Mouse (Mus musculus) stomach, embryonic 16.5 days (tissue): ENCODE measurements at regions not wholly inside any gene's neighbourhood (a gene's known extent, or its start where the extent isn't known, plus 50 kb on each side); places are given as distances from the start of the nearest gene placed in this dataset.
A peak's percentile ranks its signal among the peaks of the same experiment; 100 is the strongest.

Experiments
- ATAC-seq: fragments of 200-750 bp; cut with Nextera tagmentation; 2 replicates; pipeline ENCODE4 v1.8.0; 2017; ENCODE audit warnings: moderate number of reproducible peaks, moderate TSS enrichment; ENCODE audit not compliant: insufficient read depth, low FRiP score
- H3K27ac ChIP-seq: fragments of 300-500 bp; sonication (generic); 2 replicates; pipeline ENCODE4 v1.5.1; 2014; ENCODE audit warnings: low read length
- H3K27me3 ChIP-seq: fragments of 300-500 bp; sonication (generic); 2 replicates; pipeline ENCODE4 v1.6.1; 2014; ENCODE audit warnings: low read length, control low read depth, mixed read lengths; ENCODE audit not compliant: control insufficient read depth, insufficient read depth
- H3K36me3 ChIP-seq: fragments of 300-500 bp; sonication (generic); 2 replicates; pipeline ENCODE4 v1.6.1; 2014; ENCODE audit warnings: low read length; ENCODE audit not compliant: control insufficient read depth, insufficient read depth
- H3K4me1 ChIP-seq: fragments of 300-500 bp; sonication (generic); 2 replicates; pipeline ENCODE4 v1.6.1; 2014; ENCODE audit warnings: low read length, control low read depth, mixed read lengths; ENCODE audit not compliant: control insufficient read depth, insufficient read depth
- H3K4me2 ChIP-seq: fragments of 300-500 bp; sonication (generic); 2 replicates; pipeline ENCODE4 v1.6.1; 2014; ENCODE audit warnings: low read depth, low read length, mixed read lengths
- H3K4me3 ChIP-seq: fragments of 300-500 bp; sonication (generic); replicated peaks from 2 replicates; pipeline ENCODE4 v1.5.1; 2014; ENCODE audit warnings: mild to moderate bottlenecking, low read length
- H3K9ac ChIP-seq: fragments of 300-500 bp; sonication (generic); 2 replicates; pipeline ENCODE4 v1.6.1; 2014; ENCODE audit warnings: low read length
- H3K9me3 ChIP-seq: fragments of 300-500 bp; sonication (generic); replicated peaks from 2 replicates; pipeline ENCODE4 v1.6.1; 2016; ENCODE audit warnings: low read length, control low read depth; ENCODE audit not compliant: control insufficient read depth
- WGBS: fragments of 180-500 bp; shearing (Covaris S2); extraction: QIAGEN DNeasy Blood & Tissue Kit; methylation state at CpG from one replicate; pipeline ENCODE4 v1.1.7; 2014; 5-methylcytosine and 5-hydroxymethylcytosine counted together

DNA sequence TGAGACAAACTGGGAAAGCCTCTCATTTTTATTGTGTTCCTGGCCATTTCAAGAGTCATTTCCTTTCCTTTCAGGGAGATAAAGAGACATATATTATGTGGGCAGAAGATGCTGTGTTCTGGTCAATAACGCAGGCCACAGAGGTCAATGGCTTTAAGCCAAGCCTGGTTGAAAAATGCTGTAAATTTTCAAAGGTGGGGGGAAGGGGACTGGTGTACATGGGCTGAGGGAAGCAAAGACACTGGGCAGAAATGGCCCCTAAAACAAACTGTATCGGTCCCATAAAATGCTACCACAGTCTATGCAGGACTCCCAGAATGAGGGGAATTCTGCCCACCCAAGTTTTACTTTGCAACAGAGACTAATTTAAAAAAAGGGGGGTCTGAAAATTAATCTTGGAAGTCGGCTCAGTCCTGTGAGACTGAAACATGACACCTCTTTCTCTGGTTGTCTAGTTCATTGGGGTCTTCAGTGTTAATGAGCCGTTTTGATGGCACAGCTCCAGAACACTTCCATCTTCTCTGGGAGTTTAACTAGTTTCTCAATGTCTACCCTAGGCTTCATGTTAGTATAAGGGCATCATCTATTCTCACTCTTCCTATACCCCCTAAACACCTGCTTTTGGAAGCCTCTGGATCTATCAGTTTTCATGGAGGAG is 149.4 kb upstream of the Slc24a2 start:
- Histone ChIP-seq H3K9me3 (no peaks in the 10 kb centered on the region), H3K27ac (no peak overlapping the region), H3K27me3 (no peaks in the 10 kb centered on the region), H3K4me2 (no peak overlapping the region), H3K4me1 (peaks cover 4% of the 10 kb centered on the region; the same call in 1 of the 2 replicates), H3K4me3 (no peak overlapping the region), H3K9ac (no peak overlapping the region), H3K36me3 (no peaks in the 10 kb centered on the region)
- ATAC-seq, result no peak
- 51% methylated on average over 4 of the region's 4 CpGs for WGBS

DNA sequence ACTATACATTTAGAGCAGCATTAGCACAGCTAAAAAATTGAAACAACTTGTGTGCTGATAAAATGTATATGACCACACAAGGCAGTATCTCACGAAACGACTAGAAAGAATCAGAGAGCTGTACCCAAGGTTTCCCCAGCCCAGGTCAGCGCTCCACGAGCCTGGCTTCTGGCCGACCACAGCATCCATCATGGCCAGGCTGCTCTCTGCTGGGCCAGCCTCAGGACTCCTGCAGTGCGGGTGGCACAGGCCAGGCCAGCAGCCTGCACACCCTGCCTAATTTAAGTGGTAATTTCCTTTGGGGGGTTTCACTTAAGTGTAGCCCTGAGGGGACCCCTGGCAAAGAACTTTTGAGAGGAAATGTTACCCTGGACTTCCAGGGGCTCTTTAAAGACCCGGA is 141.7 kb upstream of the Slc24a2 start:
- H3K9me3 ChIP-seq, result no peaks in the 10 kb centered on the region
- no peaks in the 10 kb centered on the region for H3K36me3 ChIP-seq
- peaks cover 13% of the 10 kb centered on the region; the same call in 1 of the 2 replicates for H3K4me1 ChIP-seq
- WGBS, result 57% methylated on average over 7 of the region's 7 CpGs
- ATAC-seq, result no peak
- no peak overlapping the region for H3K4me2 ChIP-seq
- H3K9ac ChIP-seq, result no peak overlapping the region
- H3K27ac ChIP-seq, result no peak overlapping the region
- H3K4me3 ChIP-seq, result no peak overlapping the region
- no peaks in the 10 kb centered on the region for H3K27me3 ChIP-seq

DNA sequence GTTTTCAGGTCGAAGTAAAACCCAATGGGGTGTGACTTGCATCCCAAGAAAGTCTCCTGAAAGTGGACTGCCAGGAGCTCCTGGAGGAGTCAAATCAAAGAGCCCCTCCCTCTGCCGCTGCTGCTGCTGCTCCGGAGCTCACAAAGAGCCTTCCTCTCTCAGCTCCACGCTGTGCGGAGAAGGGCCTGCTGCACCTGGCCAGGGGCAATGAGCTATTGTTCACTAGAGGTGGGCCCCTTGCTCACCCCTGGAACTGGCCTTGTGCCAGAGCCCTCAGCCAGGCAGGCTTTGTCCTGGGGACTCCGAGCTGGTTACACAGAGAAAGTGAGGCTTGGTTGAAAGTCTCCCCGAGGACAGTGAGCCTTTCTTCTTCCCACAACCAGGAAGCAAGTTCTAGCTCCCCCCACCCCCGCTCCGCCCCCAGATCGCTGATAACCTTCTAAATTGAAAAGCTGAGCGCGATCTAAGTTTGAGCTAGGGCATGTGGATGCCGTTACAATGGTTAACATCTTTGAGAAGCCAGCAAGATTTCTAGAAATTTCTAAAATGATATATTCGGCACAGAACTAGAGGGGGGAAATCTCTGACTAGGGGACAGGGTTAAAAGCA is 139.5 kb upstream of the Slc24a2 start:
- ATAC-seq, result peak; percentile 78; the same call in 1 of the 2 replicates
- Histone ChIP-seq H3K4me3 (peak overlapping the region; percentile 22), H3K4me1 (peaks cover 13% of the 10 kb centered on the region; the same call in 1 of the 2 replicates), H3K9me3 (no peaks in the 10 kb centered on the region), H3K4me2 (peak overlapping the region; percentile 48), H3K36me3 (no peaks in the 10 kb centered on the region), H3K9ac (peak overlapping the region; percentile 46), H3K27me3 (0 out of 2 replicates have a peak, but pooled peaks cover 2% of the 10 kb centered on the region), H3K27ac (no peak overlapping the region)
- WGBS, result 19% methylated on average over 14 of the region's 14 CpGs

DNA sequence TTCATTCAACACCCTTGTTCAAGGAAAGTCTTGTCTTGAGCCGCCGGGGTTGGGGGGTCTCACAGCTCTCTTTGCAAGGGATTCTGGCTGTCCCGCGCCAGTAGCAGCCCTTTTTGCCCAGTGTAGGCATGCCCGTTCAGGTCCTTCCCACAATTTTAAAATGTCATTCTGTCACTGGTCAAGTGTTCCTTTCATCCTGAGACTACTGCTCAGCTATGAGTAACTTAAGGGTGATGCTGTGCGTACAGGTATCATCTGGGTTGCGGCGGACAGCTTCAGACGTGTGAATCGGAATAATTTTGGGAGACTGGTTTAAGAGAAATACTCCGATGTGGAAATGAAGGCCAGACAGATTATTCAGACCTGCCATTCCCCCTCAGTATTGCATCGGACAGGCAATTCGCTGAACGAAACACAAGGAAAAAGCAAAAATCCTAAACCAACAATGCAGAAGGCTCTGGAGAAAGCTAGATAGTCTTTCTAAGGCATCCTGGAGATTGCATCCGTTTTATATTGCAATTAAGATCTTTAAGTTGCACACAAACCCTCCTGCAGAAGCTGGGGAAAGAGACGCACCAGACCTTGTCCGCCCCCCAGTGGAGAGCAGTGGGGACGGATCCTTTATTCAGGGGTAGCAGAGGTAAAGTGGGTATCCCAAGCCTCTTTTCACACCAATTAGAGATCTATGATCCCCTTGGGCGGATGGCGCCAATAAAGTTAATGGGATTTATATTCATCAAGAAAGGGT is 138.3 kb upstream of the Slc24a2 start:
- 12% methylated on average over 20 of the region's 20 CpGs for WGBS
- 0 out of 2 replicates have a peak, but pooled peaks cover 2% of the 10 kb centered on the region for H3K27me3 ChIP-seq

DNA sequence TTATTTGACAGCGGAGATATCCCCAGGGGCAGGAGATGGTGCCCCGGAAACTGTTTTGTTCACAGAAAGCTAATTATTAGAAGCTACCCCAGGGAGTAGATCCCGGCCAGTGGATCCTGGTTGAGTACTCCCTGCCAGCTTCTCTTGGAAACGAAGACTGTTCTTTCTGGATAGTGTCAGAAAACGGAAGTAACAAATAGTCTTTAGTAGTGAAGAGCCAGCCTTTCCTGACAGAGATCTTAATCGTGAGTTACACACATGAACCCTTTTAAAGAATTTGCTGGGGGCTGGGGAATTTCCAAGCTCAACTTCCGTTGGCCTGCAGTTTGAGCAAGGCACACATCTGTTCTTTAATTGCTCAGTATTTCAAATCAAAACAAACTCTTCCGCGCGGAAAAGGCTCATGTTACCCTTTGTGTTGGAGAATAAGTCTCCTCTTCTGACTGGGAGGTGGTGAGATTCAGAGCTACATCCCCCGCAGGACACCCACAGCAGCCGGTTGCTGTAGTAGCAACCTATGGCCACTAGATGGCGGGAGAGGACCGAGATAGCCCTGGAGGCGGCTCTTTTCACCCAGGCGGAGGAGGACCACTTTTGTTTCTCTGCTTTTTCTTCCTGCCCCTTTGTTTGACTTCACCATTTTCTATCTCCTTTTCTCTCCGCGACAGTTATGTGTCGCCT is 137.6 kb upstream of the Slc24a2 start:
- peak overlapping the region; percentile 48 for H3K27ac ChIP-seq
- no peaks in the 10 kb centered on the region for H3K36me3 ChIP-seq
- H3K9ac ChIP-seq, result peak overlapping the region; percentile 68
- H3K4me3 ChIP-seq, result peak overlapping the region; percentile 50
- WGBS, result 9% methylated on average over 19 of the region's 19 CpGs
- peak overlapping the region; percentile 77 for H3K4me2 ChIP-seq
- no peaks in the 10 kb centered on the region for H3K9me3 ChIP-seq
- H3K27me3 ChIP-seq, result 0 out of 2 replicates have a peak, but pooled peaks cover 2% of the 10 kb centered on the region
- peak; percentile 82 for ATAC-seq
- peaks cover 13% of the 10 kb centered on the region; the same call in 1 of the 2 replicates for H3K4me1 ChIP-seq

More for the DNA sequence above, 138.3 kb upstream of the Slc24a2 start:
- peak overlapping the region; percentile 48 for H3K27ac ChIP-seq
- peak; percentile 30; the same call in 1 of the 2 replicates for ATAC-seq
- H3K9ac ChIP-seq, result peak overlapping the region; percentile 68
- no peaks in the 10 kb centered on the region for H3K9me3 ChIP-seq
- H3K36me3 ChIP-seq, result no peaks in the 10 kb centered on the region
- H3K4me3 ChIP-seq, result peak overlapping the region; percentile 50
- peak overlapping the region; percentile 77 for H3K4me2 ChIP-seq
- H3K4me1 ChIP-seq, result peaks cover 13% of the 10 kb centered on the region; the same call in 1 of the 2 replicates

DNA sequence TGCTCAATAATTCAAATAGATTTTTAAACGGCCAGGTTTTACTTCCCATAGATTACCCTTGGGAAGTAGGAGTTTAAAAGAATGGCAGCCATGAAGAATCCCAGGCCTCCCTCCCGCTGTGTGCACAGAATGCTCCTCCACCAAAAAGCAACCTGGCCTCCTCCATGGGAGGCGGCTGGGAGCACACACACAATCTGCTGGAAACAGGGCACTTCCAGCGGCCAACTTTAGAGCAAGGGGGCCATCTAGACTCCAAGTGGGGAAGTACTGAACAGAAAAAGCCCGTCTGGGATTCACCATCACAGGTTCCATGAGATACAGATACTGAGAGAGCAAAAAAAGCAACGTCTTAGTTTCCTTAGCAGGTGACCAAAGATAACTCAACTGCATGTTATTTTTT is 131.9 kb upstream of the Slc24a2 start:
- H3K9me3 ChIP-seq, result no peaks in the 10 kb centered on the region
- no peak overlapping the region for H3K27ac ChIP-seq
- H3K9ac ChIP-seq, result no peak overlapping the region
- no peak for ATAC-seq
- H3K4me3 ChIP-seq, result no peak overlapping the region
- 23% methylated on average over 6 of the region's 6 CpGs for WGBS
- 0 out of 2 replicates have a peak, but pooled peaks cover 2% of the 10 kb centered on the region for H3K27me3 ChIP-seq
- H3K4me1 ChIP-seq, result no peaks in the 10 kb centered on the region
- no peaks in the 10 kb centered on the region for H3K36me3 ChIP-seq
- H3K4me2 ChIP-seq, result no peak overlapping the region

DNA sequence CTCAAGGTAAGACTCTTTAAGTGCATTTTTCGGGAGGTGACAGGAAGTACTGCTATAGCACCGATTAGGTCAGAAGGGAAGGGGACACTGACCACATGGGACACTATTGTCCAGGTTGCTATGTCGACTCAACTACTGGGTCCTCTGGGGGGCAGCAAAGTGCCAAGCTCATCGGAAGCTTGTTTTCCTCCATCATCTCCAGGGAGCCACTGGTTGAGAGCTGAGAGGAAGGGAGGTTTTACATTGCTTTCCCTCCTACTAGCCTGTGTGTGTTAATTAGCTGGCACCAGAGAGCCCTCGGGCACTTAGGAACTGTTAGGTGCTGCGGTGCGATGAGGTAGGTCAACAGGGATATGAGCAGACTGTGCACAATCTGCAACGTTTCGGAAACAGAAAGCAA is 129.2 kb upstream of the Slc24a2 start:
- no peaks in the 10 kb centered on the region for H3K9me3 ChIP-seq
- H3K36me3 ChIP-seq, result no peaks in the 10 kb centered on the region
- WGBS, result 41% methylated on average over 9 of the region's 9 CpGs
- no peak overlapping the region for H3K9ac ChIP-seq
- H3K4me3 ChIP-seq, result no peak overlapping the region
- no peaks in the 10 kb centered on the region for H3K4me1 ChIP-seq
- no peak overlapping the region for H3K4me2 ChIP-seq
- no peak overlapping the region for H3K27ac ChIP-seq
- no peak for ATAC-seq
- H3K27me3 ChIP-seq, result no peaks in the 10 kb centered on the region

DNA sequence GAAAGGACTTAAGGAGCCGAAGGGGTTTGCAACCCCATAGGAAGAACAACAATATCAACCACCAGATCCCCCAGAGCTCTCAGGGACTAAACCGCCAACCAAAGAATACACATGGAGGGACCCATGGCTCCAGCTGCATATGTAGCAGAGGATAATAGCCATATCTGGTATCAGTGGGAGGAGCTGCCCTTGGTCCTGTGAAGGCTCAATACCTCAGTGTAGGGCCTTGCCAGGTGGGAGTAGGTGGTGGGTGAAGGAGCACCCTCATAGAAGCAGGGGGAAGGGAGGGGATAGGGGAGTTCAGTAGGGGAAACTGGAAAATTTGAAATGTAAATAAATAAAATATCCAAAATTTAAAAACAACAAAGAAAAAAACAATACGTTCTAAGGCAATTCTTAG is 128.7 kb upstream of the Slc24a2 start:
- no peak overlapping the region for H3K4me2 ChIP-seq
- H3K9me3 ChIP-seq, result no peaks in the 10 kb centered on the region
- H3K4me3 ChIP-seq, result no peak overlapping the region
- ATAC-seq, result no peak
- no peak overlapping the region for H3K27ac ChIP-seq
- WGBS, result 88% methylated on average over 3 of the region's 3 CpGs
- no peaks in the 10 kb centered on the region for H3K4me1 ChIP-seq
- no peaks in the 10 kb centered on the region for H3K36me3 ChIP-seq
- H3K27me3 ChIP-seq, result no peaks in the 10 kb centered on the region
- H3K9ac ChIP-seq, result no peak overlapping the region
